Mouse (Mus musculus): ENCODE results near the gene Ces3b. TPM values are rescaled to one million over a fixed set of nuclear protein-coding genes. Genes with fewer than 3 reads are reported as not detected.
"Not testable (repeated sequence)": the region's sequence is repeated elsewhere in the genome, so short reads cannot be mapped to it uniquely, and the experiment has no call there.

Gene Ces3b
- polyA plus RNA-seq, 1 experiment from 2014 or later, result not detected

GRCm38 (mm10) chr8:105076601-105077000, 7.0 kb upstream of the Ces3b start:
- H3K27ac ChIP-seq (ENCODE audit: low read length), result no peak overlapping the region
- no peaks in the 10 kb centered on the region for H3K27me3 ChIP-seq (replicated peaks; ENCODE audit: control insufficient read depth, insufficient read depth, low read length)
- no peaks in the 10 kb centered on the region for H3K4me1 ChIP-seq (replicated peaks; ENCODE audit: control insufficient read depth, insufficient read depth, low read length)
- no peak overlapping the region for H3K4me2 ChIP-seq (ENCODE audit: low read length)
- H3K36me3 ChIP-seq (ENCODE audit: control insufficient read depth, insufficient read depth), result no peaks in the 10 kb centered on the region
- 89% methylated on average over 4 of the region's 4 CpGs for WGBS
- H3K9me3 ChIP-seq (ENCODE audit: control insufficient read depth, low read length), result no peaks in the 10 kb centered on the region
- no peak overlapping the region for H3K4me3 ChIP-seq (replicated peaks; ENCODE audit: low read length)
- no peak for ATAC-seq
- no peak overlapping the region for H3K9ac ChIP-seq (replicated peaks; ENCODE audit: low read depth, low read length)

GRCm38 (mm10) chr8:105077071-105077470, 6.5 kb upstream of the Ces3b start:
- Histone ChIP-seq H3K27me3 (replicated peaks; ENCODE audit: control insufficient read depth, insufficient read depth, low read length) (no peaks in the 10 kb centered on the region), H3K9me3 (ENCODE audit: control insufficient read depth, low read length) (no peaks in the 10 kb centered on the region)
- WGBS, result 61% methylated on average over 6 of the region's 6 CpGs

GRCm38 (mm10) chr8:105078591-105078990, 5.0 kb upstream of the Ces3b start:
- Histone ChIP-seq H3K27me3 (replicated peaks; ENCODE audit: control insufficient read depth, insufficient read depth, low read length) (no peaks in the 10 kb centered on the region), H3K4me2 (ENCODE audit: low read length) (no peak overlapping the region), H3K36me3 (ENCODE audit: control insufficient read depth, insufficient read depth) (no peaks in the 10 kb centered on the region), H3K9ac (replicated peaks; ENCODE audit: low read depth, low read length) (no peak overlapping the region), H3K9me3 (ENCODE audit: control insufficient read depth, low read length) (no peaks in the 10 kb centered on the region), H3K27ac (ENCODE audit: low read length) (no peak overlapping the region), H3K4me3 (replicated peaks; ENCODE audit: low read length) (no peak overlapping the region), H3K4me1 (replicated peaks; ENCODE audit: control insufficient read depth, insufficient read depth, low read length) (no peaks in the 10 kb centered on the region)
- no peak for ATAC-seq
- WGBS, result 87% methylated on average over 5 of the region's 5 CpGs

More at GRCm38 (mm10) chr8:105077071-105077470, 6.5 kb upstream of the Ces3b start:
- no peak overlapping the region for H3K4me2 ChIP-seq (ENCODE audit: low read length)
- no peaks in the 10 kb centered on the region for H3K4me1 ChIP-seq (replicated peaks; ENCODE audit: control insufficient read depth, insufficient read depth, low read length)
- H3K4me3 ChIP-seq (replicated peaks; ENCODE audit: low read length), result no peak overlapping the region
- no peaks in the 10 kb centered on the region for H3K36me3 ChIP-seq (ENCODE audit: control insufficient read depth, insufficient read depth)
- H3K9ac ChIP-seq (replicated peaks; ENCODE audit: low read depth, low read length), result no peak overlapping the region
- ATAC-seq, result no peak
- H3K27ac ChIP-seq (ENCODE audit: low read length), result no peak overlapping the region

- no peak for ATAC-seq
- 77% methylated on average over 5 of the region's 5 CpGs for WGBS
- Histone ChIP-seq H3K36me3 (ENCODE audit: control insufficient read depth, insufficient read depth) (no peaks in the 10 kb centered on the region), H3K4me2 (ENCODE audit: low read length) (no peak overlapping the region), H3K27ac (ENCODE audit: low read length) (no peak overlapping the region), H3K27me3 (replicated peaks; ENCODE audit: control insufficient read depth, insufficient read depth, low read length) (no peaks in the 10 kb centered on the region), H3K4me1 (replicated peaks; ENCODE audit: control insufficient read depth, insufficient read depth, low read length) (no peaks in the 10 kb centered on the region), H3K9me3 (ENCODE audit: control insufficient read depth, low read length) (no peaks in the 10 kb centered on the region), H3K9ac (replicated peaks; ENCODE audit: low read depth, low read length) (no peak overlapping the region), H3K4me3 (replicated peaks; ENCODE audit: low read length) (no peak overlapping the region)
Observed at GRCm38 (mm10) chr8:105080814-105081336, 2.7 kb upstream of the Ces3b start.

GRCm38 (mm10) chr8:105088166-105088565, 4.6 kb downstream of the Ces3b start:
- not testable (repeated sequence) for H3K27ac ChIP-seq (ENCODE audit: low read length); H3K9me3 ChIP-seq (ENCODE audit: control insufficient read depth, low read length); H3K36me3 ChIP-seq (ENCODE audit: control insufficient read depth, insufficient read depth); H3K4me2 ChIP-seq (ENCODE audit: low read length); H3K4me1 ChIP-seq (replicated peaks; ENCODE audit: control insufficient read depth, insufficient read depth, low read length); H3K9ac ChIP-seq (replicated peaks; ENCODE audit: low read depth, low read length); H3K4me3 ChIP-seq (replicated peaks; ENCODE audit: low read length); ATAC-seq; H3K27me3 ChIP-seq (replicated peaks; ENCODE audit: control insufficient read depth, insufficient read depth, low read length)
- 87% methylated on average over 4 of the region's 5 CpGs for WGBS

- WGBS, result 73% methylated on average over 4 of the region's 4 CpGs
- no peaks in the 10 kb centered on the region for H3K9me3 ChIP-seq (ENCODE audit: control insufficient read depth, low read length)
- no peak overlapping the region for H3K4me2 ChIP-seq (ENCODE audit: low read length)
- no peaks in the 10 kb centered on the region for H3K36me3 ChIP-seq (ENCODE audit: control insufficient read depth, insufficient read depth)
- H3K27me3 ChIP-seq (replicated peaks; ENCODE audit: control insufficient read depth, insufficient read depth, low read length), result no peaks in the 10 kb centered on the region
- H3K4me3 ChIP-seq (replicated peaks; ENCODE audit: low read length), result no peak overlapping the region
- H3K4me1 ChIP-seq (replicated peaks; ENCODE audit: control insufficient read depth, insufficient read depth, low read length), result no peaks in the 10 kb centered on the region
- ATAC-seq, result no peak
- no peak overlapping the region for H3K27ac ChIP-seq (ENCODE audit: low read length)
- no peak overlapping the region for H3K9ac ChIP-seq (replicated peaks; ENCODE audit: low read depth, low read length)
Observed at GRCm38 (mm10) chr8:105088581-105088980, 5.0 kb downstream of the Ces3b start.

GRCm38 (mm10) chr8:105093992-105094391, 10.4 kb downstream of the Ces3b start:
- Histone ChIP-seq H3K9me3 (ENCODE audit: control insufficient read depth, low read length) (no peaks in the 10 kb centered on the region), H3K27me3 (replicated peaks; ENCODE audit: control insufficient read depth, insufficient read depth, low read length) (no peaks in the 10 kb centered on the region), H3K4me3 (replicated peaks; ENCODE audit: low read length) (no peak overlapping the region), H3K27ac (ENCODE audit: low read length) (no peak overlapping the region), H3K4me1 (replicated peaks; ENCODE audit: control insufficient read depth, insufficient read depth, low read length) (no peaks in the 10 kb centered on the region), H3K36me3 (ENCODE audit: control insufficient read depth, insufficient read depth) (no peaks in the 10 kb centered on the region), H3K4me2 (ENCODE audit: low read length) (no peak overlapping the region), H3K9ac (replicated peaks; ENCODE audit: low read depth, low read length) (no peak overlapping the region)
- WGBS, result 87% methylated on average over 3 of the region's 3 CpGs
- ATAC-seq, result no peak

- H3K4me3 ChIP-seq (replicated peaks; ENCODE audit: low read length); H3K27me3 ChIP-seq (replicated peaks; ENCODE audit: control insufficient read depth, insufficient read depth, low read length); H3K27ac ChIP-seq (ENCODE audit: low read length); H3K9ac ChIP-seq (replicated peaks; ENCODE audit: low read depth, low read length); ATAC-seq; H3K4me1 ChIP-seq (replicated peaks; ENCODE audit: control insufficient read depth, insufficient read depth, low read length); H3K4me2 ChIP-seq (ENCODE audit: low read length); H3K36me3 ChIP-seq (ENCODE audit: control insufficient read depth, insufficient read depth); H3K9me3 ChIP-seq (ENCODE audit: control insufficient read depth, low read length): not testable (repeated sequence)
- 73% methylated on average over 4 of the region's 4 CpGs for WGBS
Observed at GRCm38 (mm10) chr8:105102101-105102785, 18.7 kb downstream of the Ces3b start.

- H3K4me1 ChIP-seq (replicated peaks; ENCODE audit: control insufficient read depth, insufficient read depth, low read length); ATAC-seq; H3K4me3 ChIP-seq (replicated peaks; ENCODE audit: low read length); H3K9me3 ChIP-seq (ENCODE audit: control insufficient read depth, low read length); H3K27me3 ChIP-seq (replicated peaks; ENCODE audit: control insufficient read depth, insufficient read depth, low read length); H3K4me2 ChIP-seq (ENCODE audit: low read length); H3K27ac ChIP-seq (ENCODE audit: low read length); H3K9ac ChIP-seq (replicated peaks; ENCODE audit: low read depth, low read length); H3K36me3 ChIP-seq (ENCODE audit: control insufficient read depth, insufficient read depth): not testable (repeated sequence)
- 88% methylated on average over 5 of the region's 5 CpGs for WGBS
Observed at GRCm38 (mm10) chr8:105103701-105104100, 20.1 kb downstream of the Ces3b start.

- no peak overlapping the region for H3K4me3 ChIP-seq (replicated peaks; ENCODE audit: low read length)
- H3K9me3 ChIP-seq (ENCODE audit: control insufficient read depth, low read length), result no peaks in the 10 kb centered on the region
- ATAC-seq, result no peak
- WGBS, result 84% methylated on average over 3 of the region's 3 CpGs
- no peaks in the 10 kb centered on the region for H3K27me3 ChIP-seq (replicated peaks; ENCODE audit: control insufficient read depth, insufficient read depth, low read length)
- no peaks in the 10 kb centered on the region for H3K4me1 ChIP-seq (replicated peaks; ENCODE audit: control insufficient read depth, insufficient read depth, low read length)
- no peak overlapping the region for H3K27ac ChIP-seq (ENCODE audit: low read length)
- no peak overlapping the region for H3K4me2 ChIP-seq (ENCODE audit: low read length)
- H3K36me3 ChIP-seq (ENCODE audit: control insufficient read depth, insufficient read depth), result no peaks in the 10 kb centered on the region
- H3K9ac ChIP-seq (replicated peaks; ENCODE audit: low read depth, low read length), result no peak overlapping the region
Observed at GRCm38 (mm10) chr8:105104220-105104619, 20.7 kb downstream of the Ces3b start.

Data from forebrain, embryonic 16.5 days (tissue).